Mouse (Mus musculus) testis, adult 2 months (tissue): ENCODE measurements around the gene Sec31a.

ENCODE experiments used
- CTCF ChIP-seq: fragments of 200-500 bp; IDR thresholded peaks from 2 replicates; pipeline ENCODE4 v1.5.1; 2012; ENCODE audit warnings: low read depth, mild to moderate bottlenecking, inconsistent platforms, low read length, moderate library complexity; ENCODE audit not compliant: control insufficient read depth, insufficient read depth, insufficient replicate concordance
- POLR2A ChIP-seq: fragments of 200-500 bp; IDR thresholded peaks from 2 replicates; pipeline ENCODE4 v1.6.1; 2012; ENCODE audit warnings: low read depth, mild to moderate bottlenecking, inconsistent platforms, low read length, moderate library complexity; ENCODE audit not compliant: control insufficient read depth

DNA sequence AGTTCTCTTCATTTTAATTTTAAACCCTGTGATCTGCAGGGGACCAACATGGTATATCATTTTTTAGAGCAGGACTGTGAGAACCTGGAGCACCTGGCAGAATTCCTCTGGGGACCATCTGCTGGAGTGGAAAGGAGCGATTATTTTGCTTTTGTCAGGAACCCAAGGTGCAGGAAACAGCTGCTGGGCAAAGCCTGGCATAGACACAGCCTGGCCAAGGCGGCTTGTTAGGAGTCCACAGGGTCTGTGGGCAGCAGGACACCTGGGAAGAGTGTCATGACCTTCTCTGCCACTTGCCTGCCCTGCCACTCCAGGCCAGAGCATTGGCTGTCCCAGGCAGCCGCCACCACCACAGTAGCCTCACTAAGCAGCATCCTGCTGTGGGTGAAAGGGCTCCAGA is 100.4 kb downstream of the Sec31a start:
- no peak for TF ChIP-seq POLR2A
- TF ChIP-seq CTCF: no peak
